Mouse (Mus musculus): Measurements from ENCODE around the gene Grk2.

DNA sequence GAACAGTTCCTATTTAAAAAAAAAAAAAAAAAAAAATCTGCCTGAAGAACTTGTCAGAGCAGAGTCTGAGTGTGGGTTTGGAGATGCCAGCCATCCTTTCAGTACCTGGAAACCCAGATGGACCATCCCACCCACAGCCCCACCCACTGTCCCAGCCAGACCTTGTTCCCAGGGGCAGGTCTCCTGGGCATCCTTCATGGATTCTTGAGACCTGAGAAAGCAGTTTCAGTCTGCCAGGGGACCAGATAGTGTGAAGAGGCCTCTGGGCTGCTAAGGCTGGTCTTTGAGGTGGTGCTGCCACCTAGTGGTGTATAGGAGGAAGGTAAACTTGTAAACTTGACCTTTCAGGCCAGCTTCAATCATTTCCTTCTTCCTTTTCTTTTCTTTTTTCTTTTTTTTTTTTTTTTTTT is 3.8 kb upstream of the Grk2 start:
- TF ChIP-seq CTCF (IDR thresholded peaks at IDR 0.05; ENCODE audit: borderline replicate concordance, control insufficient read depth, extremely low read depth, insufficient read depth, low read length, poor library complexity) = no peak
- TF ChIP-seq POLR2A (IDR thresholded peaks at IDR 0.05; ENCODE audit: control insufficient read depth, extremely low read depth, insufficient read depth, low read length, poor library complexity) = no peak

Data from thymus, adult 2 months (tissue).